Mouse (Mus musculus) lung, embryonic 15.5 days (tissue): ENCODE results near the gene Sftpa1. TPM values are rescaled to one million over a fixed set of nuclear protein-coding genes. Genes with fewer than 3 reads are reported as not detected.

Experiments
- ATAC-seq: fragments of 200-750 bp; cut with Nextera tagmentation; 2 replicates; pipeline ENCODE4 v1.8.0; 2017; ENCODE audit warnings: moderate number of reproducible peaks, borderline replicate concordance; ENCODE audit not compliant: low FRiP score, low TSS enrichment; ENCODE audit errors: extremely low read depth
- H3K27ac ChIP-seq: fragments of 300-500 bp; sonication (generic); 2 replicates; pipeline ENCODE4 v1.5.1; 2015; ENCODE audit warnings: moderate library complexity, mild to moderate bottlenecking, inconsistent platforms
- H3K27me3 ChIP-seq: fragments of 300-500 bp; sonication (generic); 2 replicates; pipeline ENCODE4 v1.6.1; 2015; ENCODE audit warnings: inconsistent platforms
- H3K36me3 ChIP-seq: fragments of 300-500 bp; sonication (generic); 2 replicates; pipeline ENCODE4 v1.6.1; 2015; ENCODE audit warnings: inconsistent platforms
- H3K4me1 ChIP-seq: fragments of 300-500 bp; sonication (generic); 2 replicates; pipeline ENCODE4 v1.6.1; 2015; ENCODE audit warnings: inconsistent platforms
- H3K4me2 ChIP-seq: fragments of 300-500 bp; sonication (generic); 2 replicates; pipeline ENCODE4 v1.6.1; 2015; ENCODE audit warnings: inconsistent platforms, mild to moderate bottlenecking, moderate library complexity
- H3K4me3 ChIP-seq: fragments of 300-500 bp; sonication (generic); 2 replicates; pipeline ENCODE4 v1.5.1; 2015; ENCODE audit warnings: mild to moderate bottlenecking, inconsistent platforms
- H3K9ac ChIP-seq: fragments of 300-500 bp; sonication (generic); 2 replicates; pipeline ENCODE4 v1.6.1; 2015; ENCODE audit warnings: inconsistent platforms
- H3K9me3 ChIP-seq: fragments of 300-500 bp; sonication (generic); 2 replicates; pipeline ENCODE4 v1.6.1; 2016; ENCODE audit warnings: inconsistent platforms
- WGBS: fragments of 180-500 bp; shearing (Covaris S2); methylation state at CpG from one replicate; pipeline ENCODE4 v1.1.7; 2015; 5-methylcytosine and 5-hydroxymethylcytosine counted together
- polyA plus RNA-seq: library from polyadenylated mRNA; unstranded; fragments of >200 nt; fragmentation: Nextera tagmentation; extraction: Ambion mirVana; gene quantifications from 2 replicates; pipeline ENCODE4 v1.2.1, GENCODE M21; 2015

Gene Sftpa1
- polyA plus RNA-seq, 1 experiment from 2014 or later, result 99.1 TPM

GRCm38 (mm10) chr14:41112944-41113343 lies 18.6 kb upstream of the Sftpa1 start:
- Histone ChIP-seq H3K9ac (no peak overlapping the region), H3K27ac (no peak overlapping the region), H3K36me3 (no peaks in the 10 kb centered on the region), H3K9me3 (no peaks in the 10 kb centered on the region), H3K4me3 (no peak overlapping the region), H3K4me2 (no peak overlapping the region), H3K27me3 (no peaks in the 10 kb centered on the region), H3K4me1 (no peaks in the 10 kb centered on the region)
- ATAC-seq, result no peak
- 69% methylated on average over 4 of the region's 4 CpGs for WGBS

- H3K4me1 ChIP-seq, result no peaks in the 10 kb centered on the region
- H3K4me2 ChIP-seq, result no peak overlapping the region
- H3K4me3 ChIP-seq, result no peak overlapping the region
- ATAC-seq, result no peak
- H3K27me3 ChIP-seq, result no peaks in the 10 kb centered on the region
- 73% methylated on average over 3 of the region's 3 CpGs for WGBS
- no peak overlapping the region for H3K9ac ChIP-seq
- H3K9me3 ChIP-seq, result no peaks in the 10 kb centered on the region
- no peak overlapping the region for H3K27ac ChIP-seq
- H3K36me3 ChIP-seq, result no peaks in the 10 kb centered on the region
These were observed 15.3 kb upstream of the Sftpa1 start for GRCm38 (mm10) chr14:41116271-41116670.

DNA sequence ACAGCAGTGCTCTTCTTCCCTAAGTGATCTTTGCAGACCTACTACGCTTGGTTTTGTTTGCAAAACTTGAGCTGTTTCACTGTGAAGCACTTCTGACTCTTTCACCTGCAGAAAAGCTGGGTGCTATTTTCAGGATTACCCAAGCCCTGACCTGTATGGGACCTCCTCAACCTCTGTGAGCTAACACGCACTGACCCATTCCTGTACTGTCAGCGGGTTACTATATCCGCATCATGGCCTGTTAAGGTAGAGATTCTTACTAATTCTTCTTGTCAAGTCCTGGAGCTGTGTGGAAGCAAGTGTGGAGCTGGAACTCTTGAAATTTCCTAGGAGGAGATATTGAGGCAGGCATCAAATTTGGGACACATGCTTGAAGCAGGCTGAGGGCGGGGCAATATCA lies 6.9 kb upstream of the Sftpa1 start:
- no peak for ATAC-seq
- Histone ChIP-seq H3K27ac (no peak overlapping the region), H3K4me1 (no peaks in the 10 kb centered on the region), H3K36me3 (no peaks in the 10 kb centered on the region), H3K9ac (no peak overlapping the region), H3K4me2 (no peak overlapping the region), H3K9me3 (no peaks in the 10 kb centered on the region), H3K4me3 (no peak overlapping the region), H3K27me3 (no peaks in the 10 kb centered on the region)
- 76% methylated on average over 5 of the region's 5 CpGs for WGBS

DNA sequence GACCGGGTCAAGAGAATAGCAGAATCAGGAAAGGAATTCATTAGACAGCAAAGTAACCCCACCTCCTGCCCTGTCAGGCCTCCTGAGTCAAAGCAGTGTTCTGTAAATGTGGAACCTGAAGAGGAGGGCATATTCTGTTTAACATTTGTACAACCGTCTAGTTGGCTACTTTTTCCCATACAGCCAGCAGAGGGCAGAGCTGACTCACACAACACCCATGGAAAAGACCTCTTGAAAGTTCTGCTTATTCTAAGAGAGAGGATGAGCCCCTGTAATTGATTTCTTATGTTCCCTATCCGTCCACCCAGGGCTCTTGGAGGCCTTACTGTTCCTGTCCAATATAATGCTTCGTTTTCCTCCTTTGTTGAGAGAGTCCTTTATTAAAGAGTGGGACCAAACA lies 3.6 kb upstream of the Sftpa1 start:
- no peak overlapping the region for H3K9ac ChIP-seq
- H3K4me3 ChIP-seq, result no peak overlapping the region
- no peaks in the 10 kb centered on the region for H3K9me3 ChIP-seq
- H3K27me3 ChIP-seq, result no peaks in the 10 kb centered on the region
- H3K36me3 ChIP-seq, result no peaks in the 10 kb centered on the region
- H3K4me1 ChIP-seq, result 0 out of 2 replicates have a peak, but pooled peaks cover 4% of the 10 kb centered on the region
- H3K4me2 ChIP-seq, result no peak overlapping the region
- no peak for ATAC-seq
- H3K27ac ChIP-seq, result no peak overlapping the region
- WGBS, result 14% methylated on average over 4 of the region's 4 CpGs

DNA sequence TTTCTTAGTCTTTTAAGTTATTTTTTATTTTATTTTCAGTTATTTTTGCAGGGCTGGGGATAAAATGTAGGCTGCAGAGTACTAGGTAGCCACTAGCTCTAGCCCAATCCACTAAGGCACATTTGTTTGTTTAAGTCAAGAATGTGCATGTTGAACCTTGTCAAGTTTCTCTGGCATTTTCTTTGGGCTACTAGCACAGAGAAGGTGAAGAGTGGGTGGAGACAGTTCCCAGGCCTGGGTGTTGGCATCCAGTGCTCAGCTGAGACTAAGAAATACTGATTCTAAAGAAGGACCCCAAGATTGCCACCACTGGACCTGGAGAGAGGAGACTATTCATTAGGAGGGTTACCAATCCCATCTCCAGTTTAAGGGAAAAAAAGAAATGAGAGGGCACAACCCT lies 5.4 kb downstream of the Sftpa1 start:
- Histone ChIP-seq H3K9ac (no peak overlapping the region), H3K4me3 (no peak overlapping the region), H3K36me3 (no peaks in the 10 kb centered on the region), H3K27ac (0 out of 2 replicates have a peak overlapping the region, but pooled peaks have one; percentile 22), H3K27me3 (no peaks in the 10 kb centered on the region), H3K4me2 (no peak overlapping the region), H3K9me3 (no peaks in the 10 kb centered on the region), H3K4me1 (peaks cover 3% of the 10 kb centered on the region; the same call in 1 of the 2 replicates)
- ATAC-seq, result peak; percentile 27; the same call in 1 of the 2 replicates

GRCm38 (mm10) chr14:41140686-41141085 lies 9.1 kb downstream of the Sftpa1 start:
- 78% methylated on average over 1 of the region's 1 CpGs for WGBS
- H3K4me3 ChIP-seq, result no peak overlapping the region
- peaks cover 3% of the 10 kb centered on the region; the same call in 1 of the 2 replicates for H3K4me1 ChIP-seq
- no peaks in the 10 kb centered on the region for H3K27me3 ChIP-seq
- H3K9me3 ChIP-seq, result no peaks in the 10 kb centered on the region
- no peak overlapping the region for H3K4me2 ChIP-seq
- no peak overlapping the region for H3K27ac ChIP-seq
- H3K36me3 ChIP-seq, result no peaks in the 10 kb centered on the region
- no peak overlapping the region for H3K9ac ChIP-seq
- ATAC-seq, result no peak

DNA sequence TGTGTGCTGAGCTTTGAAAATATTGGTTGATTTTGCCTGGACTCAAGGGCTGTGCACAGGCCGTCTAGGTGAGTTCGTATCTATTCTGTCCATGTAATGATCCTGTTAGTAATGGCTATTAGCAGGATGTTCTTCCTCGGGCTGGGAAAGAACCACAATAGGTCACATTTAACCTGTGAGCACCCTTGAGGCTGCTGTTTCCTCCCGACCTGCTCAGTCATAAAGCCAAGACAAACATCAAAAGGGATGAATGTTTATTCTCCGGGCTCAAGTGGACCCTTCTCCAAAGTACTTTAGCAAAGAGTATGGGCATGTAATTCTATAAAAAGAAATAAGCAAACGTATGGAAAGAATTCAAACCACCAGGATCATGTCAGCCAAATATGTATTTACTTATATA lies 14.5 kb downstream of the Sftpa1 start:
- Histone ChIP-seq H3K9me3 (no peaks in the 10 kb centered on the region), H3K4me3 (no peak overlapping the region), H3K36me3 (no peaks in the 10 kb centered on the region), H3K4me1 (no peaks in the 10 kb centered on the region), H3K27ac (0 out of 2 replicates have a peak overlapping the region, but pooled peaks have one; percentile 1), H3K4me2 (no peak overlapping the region), H3K9ac (no peak overlapping the region), H3K27me3 (no peaks in the 10 kb centered on the region)
- ATAC-seq, result peak; percentile 69; the same call in 1 of the 2 replicates
- WGBS, result 48% methylated on average over 6 of the region's 6 CpGs

DNA sequence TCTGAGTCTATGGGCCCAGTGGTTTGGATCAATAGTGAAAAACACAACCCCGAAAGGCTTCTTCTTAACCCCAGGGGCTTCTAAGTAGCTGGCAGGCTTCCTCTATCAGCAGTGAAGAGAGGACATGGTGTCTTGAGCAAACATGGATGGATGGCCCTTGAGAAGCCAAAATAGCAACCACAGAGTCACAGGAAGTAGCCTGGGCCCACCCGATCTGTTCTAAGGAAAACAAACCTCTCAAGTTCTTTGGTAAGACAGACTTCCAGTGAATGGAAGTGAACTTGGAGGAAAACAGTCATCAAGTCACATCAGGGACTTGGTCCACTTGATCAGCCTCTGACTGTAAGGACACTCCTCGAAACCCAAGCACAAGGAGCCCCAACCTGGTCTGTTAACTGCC lies 15.3 kb downstream of the Sftpa1 start:
- WGBS, result 48% methylated on average over 3 of the region's 3 CpGs

GRCm38 (mm10) chr14:41147356-41147755 lies 15.8 kb downstream of the Sftpa1 start:
- no peak overlapping the region for H3K4me2 ChIP-seq
- H3K9me3 ChIP-seq, result no peaks in the 10 kb centered on the region
- no peaks in the 10 kb centered on the region for H3K36me3 ChIP-seq
- H3K4me1 ChIP-seq, result no peaks in the 10 kb centered on the region; the same call in 1 of the 2 replicates
- H3K9ac ChIP-seq, result no peak overlapping the region
- ATAC-seq, result 0 out of 2 replicates have a peak, but pooled peaks have one; percentile 25
- peak overlapping the region; percentile 74 for H3K27ac ChIP-seq
- no peak overlapping the region for H3K4me3 ChIP-seq
- H3K27me3 ChIP-seq, result no peaks in the 10 kb centered on the region
- 47% methylated on average over 2 of the region's 2 CpGs for WGBS

More for the DNA sequence above, 15.3 kb downstream of the Sftpa1 start:
- Histone ChIP-seq H3K27me3 (no peaks in the 10 kb centered on the region), H3K36me3 (no peaks in the 10 kb centered on the region), H3K9ac (no peak overlapping the region), H3K4me3 (no peak overlapping the region), H3K9me3 (no peaks in the 10 kb centered on the region), H3K27ac (peak overlapping the region; percentile 74), H3K4me1 (no peaks in the 10 kb centered on the region; the same call in 1 of the 2 replicates), H3K4me2 (no peak overlapping the region)
- ATAC-seq, result 0 out of 2 replicates have a peak, but pooled peaks have one; percentile 39

DNA sequence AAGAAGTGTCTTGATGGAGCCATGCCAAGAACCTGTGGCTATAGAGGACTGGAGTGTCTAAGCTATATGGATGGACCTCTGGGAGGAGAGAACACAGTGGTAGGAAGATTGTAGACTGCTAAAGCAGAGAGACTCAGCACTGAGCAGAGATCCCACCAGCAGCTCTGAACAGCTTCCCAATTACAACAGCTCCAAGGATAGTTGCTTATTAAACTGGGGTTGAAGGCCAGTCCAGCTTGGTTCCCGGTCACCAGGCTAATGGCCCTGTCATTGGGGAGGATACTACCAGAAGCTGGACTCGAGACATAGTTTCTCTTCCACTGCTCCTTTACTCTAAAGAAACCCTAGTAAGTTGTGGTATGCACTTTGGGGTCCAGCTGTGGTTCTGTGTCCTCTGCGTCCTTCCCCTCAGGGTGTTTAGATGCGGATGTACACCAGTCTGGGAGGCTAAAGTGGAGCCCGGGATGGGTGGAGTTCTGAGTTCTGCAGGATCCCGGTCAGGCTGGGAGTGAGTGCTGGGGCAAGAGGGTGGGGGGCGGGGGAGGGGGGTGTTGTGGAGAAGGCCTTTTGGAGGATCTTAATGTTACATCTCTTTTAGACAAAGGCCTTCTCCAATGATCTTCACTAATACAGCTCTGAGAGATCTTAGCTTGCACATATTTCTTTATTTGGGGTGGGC lies 19.8 kb downstream of the Sftpa1 start, which contains the start of gene Mbl1:
Gene Mbl1 (plus strand): TSS at position 239 of the 679 bp plus-strand sequence.
- no peaks in the 10 kb centered on the region; the same call in 1 of the 2 replicates for H3K4me1 ChIP-seq
- no peak within 1 kb of the TSS for H3K27ac ChIP-seq
- H3K9ac ChIP-seq, result no peak within 1 kb of the TSS
- ATAC-seq, result no peak
- H3K4me2 ChIP-seq, result no peak within 1 kb of the TSS
- no peaks in the 10 kb centered on the region for H3K9me3 ChIP-seq
- no peak within 1 kb of the TSS for H3K4me3 ChIP-seq
- H3K36me3 ChIP-seq, result no peaks in the 10 kb centered on the region
- H3K27me3 ChIP-seq, result no peaks in the 10 kb centered on the region
- 85% methylated on average over 7 of the region's 7 CpGs for WGBS

- Histone ChIP-seq H3K4me2 (no peak overlapping the region), H3K36me3 (no peaks in the 10 kb centered on the region), H3K27ac (peak overlapping the region; percentile 35; the same call in 1 of the 2 replicates), H3K4me3 (no peak overlapping the region), H3K9me3 (no peaks in the 10 kb centered on the region), H3K4me1 (no peaks in the 10 kb centered on the region), H3K27me3 (no peaks in the 10 kb centered on the region), H3K9ac (no peak overlapping the region)
- ATAC-seq, result no peak; the same call in 1 of the 2 replicates
- 59% methylated on average over 4 of the region's 4 CpGs for WGBS
These were observed 28.5 kb downstream of the Sftpa1 start for GRCm38 (mm10) chr14:41160076-41160475.

GRCm38 (mm10) chr14:41160743-41161142 lies 29.2 kb downstream of the Sftpa1 start:
- no peak for ATAC-seq
- Histone ChIP-seq H3K4me2 (no peak overlapping the region), H3K27me3 (no peaks in the 10 kb centered on the region), H3K4me3 (no peak overlapping the region), H3K4me1 (no peaks in the 10 kb centered on the region), H3K9me3 (no peaks in the 10 kb centered on the region), H3K36me3 (no peaks in the 10 kb centered on the region), H3K27ac (no peak overlapping the region), H3K9ac (no peak overlapping the region)
- 19% methylated on average over 1 of the region's 1 CpGs for WGBS
